Mouse (Mus musculus): ENCODE data around the gene H2afz.
"Not testable (repeated sequence)": the region's sequence is repeated elsewhere in the genome, so short reads cannot be mapped to it uniquely, and the experiment has no call there.

The H2afz gene

GRCm38 (mm10) chr3:137863330-137864123 is 760 bp upstream of the H2afz start:
- DNase-seq (ENCODE audit: extremely low read depth, low read depth, low spot score): no peak

DNA sequence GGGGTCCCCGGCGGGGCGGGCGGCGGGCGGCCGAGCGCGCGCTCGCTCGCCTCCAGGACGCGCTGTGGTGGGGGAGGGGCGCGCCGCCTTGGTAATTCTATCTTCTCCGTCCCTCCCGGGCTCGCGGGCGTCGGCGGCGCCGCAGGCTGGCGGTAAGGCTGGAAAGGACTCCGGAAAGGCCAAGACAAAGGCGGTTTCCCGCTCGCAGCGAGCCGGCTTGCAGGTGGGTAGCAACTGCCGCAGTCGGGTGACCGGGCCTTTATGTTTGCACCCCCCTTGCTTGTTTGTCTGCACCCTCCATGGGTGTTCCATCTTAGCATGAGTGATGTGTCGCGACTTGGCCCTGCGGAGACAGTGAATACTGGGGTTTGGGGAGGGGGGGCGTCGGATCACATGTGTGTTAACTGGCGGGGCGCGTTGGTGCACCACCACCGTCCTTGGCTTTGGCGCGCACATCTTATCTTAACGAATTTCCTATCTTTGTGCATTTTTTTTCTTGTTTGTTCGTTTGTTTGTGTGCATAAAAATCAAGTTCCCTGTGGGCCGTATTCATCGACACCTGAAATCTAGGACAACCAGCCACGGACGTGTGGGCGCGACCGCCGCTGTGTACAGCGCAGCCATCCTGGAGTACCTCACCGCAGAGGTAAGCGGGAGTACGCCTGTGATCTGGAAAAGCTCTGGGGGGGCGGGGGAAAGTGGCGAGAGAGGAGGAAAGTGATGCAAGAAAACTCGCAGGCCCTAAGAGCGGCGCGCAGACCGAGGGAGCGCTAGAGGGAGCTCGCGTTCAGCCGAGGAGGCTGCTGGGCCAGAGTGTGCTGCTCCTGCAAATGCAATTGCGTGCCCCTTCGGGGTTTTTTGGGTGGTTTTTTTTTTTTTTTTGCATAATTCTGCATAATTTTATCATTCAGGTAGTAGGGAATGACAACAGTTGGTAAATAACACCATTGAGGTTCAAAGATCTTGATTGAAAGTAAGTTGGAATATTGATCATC is 998 bp downstream of the H2afz start:
- no peak for DNase-seq (ENCODE audit: extremely low read depth, low read depth, low spot score)

DNA sequence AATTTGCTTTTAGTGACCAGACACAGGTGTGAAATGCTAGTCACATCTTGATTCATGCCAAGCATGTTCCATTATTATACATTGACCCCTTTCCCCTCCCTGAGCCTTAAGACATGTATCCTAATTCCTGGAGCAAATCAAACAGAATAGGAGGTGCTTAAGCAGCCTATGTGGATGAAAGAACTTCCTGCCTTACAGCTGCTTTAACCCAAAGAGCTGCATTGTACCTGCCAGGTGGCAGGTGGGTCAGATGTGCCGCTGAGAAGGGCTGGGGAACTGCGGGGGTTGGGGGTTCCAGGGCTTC is 2.8 kb downstream of the H2afz start:
- DNase-seq (ENCODE audit: extremely low read depth, low read depth, low spot score): no peak

DNA sequence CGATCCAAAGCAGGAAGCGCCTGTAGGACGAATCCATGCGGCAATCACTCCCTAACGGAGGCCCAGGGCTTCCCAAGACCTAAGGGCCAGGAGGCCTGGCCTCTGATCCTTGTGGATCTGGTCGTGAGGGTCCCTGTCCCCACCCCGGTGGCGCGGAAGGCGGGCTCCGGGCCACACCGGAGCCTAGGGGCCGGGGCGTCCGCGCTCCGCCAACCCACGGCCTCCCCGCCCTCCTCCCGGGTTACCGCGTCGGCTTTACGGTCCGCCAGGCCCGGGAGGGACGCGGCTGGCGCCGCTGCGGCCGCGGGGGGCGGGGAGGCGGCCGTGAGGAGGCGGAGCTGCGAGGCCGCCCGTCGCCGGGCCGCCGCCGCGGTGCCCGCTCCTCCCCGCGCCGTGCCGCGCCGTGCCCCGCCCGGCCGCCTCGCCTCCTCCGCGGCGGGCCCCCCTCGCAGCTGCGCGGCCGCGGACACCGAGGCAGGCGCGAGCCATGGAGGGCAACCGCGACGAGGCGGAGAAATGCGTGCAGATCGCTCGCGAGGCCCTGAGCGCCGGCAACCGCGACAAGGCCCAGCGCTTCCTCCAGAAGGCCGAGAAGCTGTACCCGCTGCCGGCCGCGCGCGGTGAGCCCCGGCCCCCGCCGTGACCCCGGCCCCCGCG is 3.3 kb downstream of the H2afz start, which contains the start of gene Dnajb14:
Dnajb14 (plus strand) TSS at position 239 of the 657 bp plus-strand sequence.
- DNase-seq (ENCODE audit: extremely low read depth, low read depth, low spot score): no peak

GRCm38 (mm10) chr3:137868094-137868913 is 4.0 kb downstream of the H2afz start:
- no peak for DNase-seq (ENCODE audit: extremely low read depth, low read depth, low spot score)

- DNase-seq (ENCODE audit: extremely low read depth, low read depth, low spot score): no peak
Measured at GRCm38 (mm10) chr3:137869395-137869794, 5.1 kb downstream of the H2afz start.

DNA sequence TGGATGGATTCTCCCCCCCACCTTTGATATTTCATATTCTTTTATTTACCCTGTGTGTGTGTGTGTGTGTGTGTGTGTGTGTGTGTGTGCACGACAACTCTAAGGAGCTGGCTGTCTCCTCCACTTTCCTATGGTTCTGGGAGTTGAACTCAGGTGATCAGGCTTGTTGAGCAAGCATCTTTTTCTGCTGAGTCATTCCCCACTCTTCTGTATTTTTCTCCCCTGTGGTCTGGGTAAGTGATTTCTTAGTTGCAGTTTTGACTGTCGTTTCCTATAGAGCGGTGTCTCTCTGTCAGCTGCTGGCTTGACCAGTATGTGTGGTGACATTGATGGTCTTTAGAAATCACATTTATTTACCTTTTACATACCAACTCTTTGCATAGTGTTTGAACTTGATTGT is 15.0 kb downstream of the H2afz start:
- DNase-seq (ENCODE audit: extremely low read depth, low read depth, low spot score): no peak

DNA sequence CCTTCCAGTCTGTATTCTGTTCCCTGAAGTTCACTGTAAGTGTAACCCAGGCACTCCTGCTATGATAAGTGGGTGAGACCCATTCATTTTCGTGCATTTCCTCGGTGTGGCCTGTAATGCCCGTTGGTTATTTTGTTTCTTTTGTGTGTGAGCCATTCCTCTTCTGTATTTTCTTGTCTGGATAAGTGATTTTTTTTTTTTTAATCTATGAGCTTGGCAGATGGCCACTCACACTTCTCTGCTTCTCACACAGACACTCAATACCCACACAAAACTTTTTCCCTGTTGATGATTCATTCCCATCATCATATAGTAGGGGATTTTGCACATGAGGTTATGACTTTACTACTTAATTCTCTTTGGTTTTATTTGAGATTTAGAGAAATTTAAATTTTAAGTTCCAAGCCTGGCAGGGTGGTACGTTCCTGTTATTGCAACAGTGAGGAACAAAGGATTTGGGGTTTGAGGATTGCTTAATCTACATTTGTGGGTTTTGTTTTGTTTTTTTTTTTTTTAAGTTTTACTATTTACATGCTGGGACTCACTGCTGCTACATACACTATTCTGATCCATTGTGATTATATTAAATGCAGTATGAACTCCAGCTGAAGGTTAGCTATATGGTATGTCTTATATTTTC is 15.9 kb downstream of the H2afz start:
- DNase-seq (ENCODE audit: extremely low read depth, low read depth, low spot score): no peak

DNA sequence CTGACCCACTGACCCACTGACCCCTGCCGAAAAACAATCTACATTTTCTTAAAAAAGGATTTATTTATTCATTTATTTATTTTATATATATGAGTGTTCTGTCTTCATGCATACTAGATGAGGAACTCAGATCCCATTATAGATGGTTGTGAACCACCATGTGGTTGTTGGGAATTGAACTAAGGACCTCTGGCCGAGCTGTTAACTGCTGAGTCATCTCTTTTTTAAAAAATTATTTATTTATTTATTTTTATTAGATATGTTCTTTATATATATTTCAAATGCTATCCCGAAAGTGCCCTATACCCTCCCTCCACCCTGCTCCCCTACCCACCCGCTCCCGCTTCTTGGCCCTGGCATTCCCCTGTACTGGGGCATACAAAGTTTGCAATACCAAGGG is 16.8 kb downstream of the H2afz start:
- no peak for DNase-seq (ENCODE audit: extremely low read depth, low read depth, low spot score)

DNA sequence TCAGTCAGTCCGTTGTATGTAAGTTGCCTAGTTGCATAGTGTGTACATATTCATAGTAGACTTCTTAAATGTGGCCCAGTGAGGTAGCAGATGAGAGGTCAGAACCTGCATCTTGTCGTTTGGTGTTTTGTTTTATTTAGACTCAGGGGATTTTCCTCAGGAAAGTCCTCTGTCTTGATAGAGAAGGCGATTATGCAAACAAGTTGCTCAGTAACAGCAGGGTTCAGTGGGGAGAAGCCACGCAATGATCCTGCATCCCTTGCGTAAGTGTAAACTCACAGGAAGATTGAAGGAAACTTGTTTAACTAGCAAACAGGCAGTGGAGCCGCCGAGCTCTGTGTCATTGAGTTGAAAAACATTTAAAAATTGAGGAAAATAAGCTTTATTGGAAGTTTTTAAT is 23.7 kb downstream of the H2afz start:
- no peak for DNase-seq (ENCODE audit: extremely low read depth, low read depth, low spot score)

GRCm38 (mm10) chr3:137891089-137891488 is 26.8 kb downstream of the H2afz start:
- no peak for DNase-seq (ENCODE audit: extremely low read depth, low read depth, low spot score)

DNA sequence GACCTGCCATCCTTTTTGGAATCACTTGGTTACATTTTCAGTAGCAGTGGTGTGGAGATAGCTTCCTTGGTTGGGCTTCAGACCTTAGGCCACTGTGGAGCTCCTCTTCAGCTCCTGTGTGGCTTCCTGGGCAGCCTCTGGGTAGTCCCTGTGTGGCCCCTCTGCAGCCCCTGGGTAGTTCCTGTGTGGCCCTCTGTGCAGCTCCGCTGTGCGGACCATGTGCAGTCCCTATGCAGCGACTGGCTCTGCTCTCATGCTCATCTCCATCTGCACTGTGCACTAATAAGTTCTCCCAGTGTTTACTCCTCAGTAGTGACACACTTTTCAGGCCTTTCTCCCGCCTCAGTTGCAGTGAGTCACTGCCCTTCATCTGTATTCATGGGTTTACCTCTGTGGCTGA is 27.8 kb downstream of the H2afz start:
- no peak for DNase-seq (ENCODE audit: extremely low read depth, low read depth, low spot score)

GRCm38 (mm10) chr3:137893789-137894188 is 29.5 kb downstream of the H2afz start:
- DNase-seq (ENCODE audit: extremely low read depth, low read depth, low spot score): no peak

GRCm38 (mm10) chr3:137895196-137895595 is 30.9 kb downstream of the H2afz start:
- DNase-seq (ENCODE audit: extremely low read depth, low read depth, low spot score): no peak

DNA sequence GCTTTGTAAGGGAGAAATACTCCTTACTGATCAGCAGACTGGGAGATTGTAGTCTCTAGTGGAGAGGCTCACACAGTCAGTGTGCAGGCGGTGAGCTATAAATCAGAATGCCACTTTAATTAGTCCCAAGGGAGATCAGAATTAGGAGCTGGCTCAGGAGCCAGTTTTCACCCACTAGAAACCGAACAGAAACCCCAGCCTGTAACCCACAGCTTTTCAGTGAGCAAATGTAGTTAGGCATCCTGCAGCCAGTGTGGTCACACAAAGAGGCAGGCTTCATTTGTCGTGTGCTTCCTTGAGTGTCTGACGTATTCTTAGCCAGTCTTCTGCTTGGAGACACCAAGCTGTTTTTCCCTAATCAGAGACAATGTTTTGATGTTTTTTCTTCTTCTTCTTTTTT is 32.1 kb downstream of the H2afz start:
- DNase-seq (ENCODE audit: extremely low read depth, low read depth, low spot score): no peak

DNA sequence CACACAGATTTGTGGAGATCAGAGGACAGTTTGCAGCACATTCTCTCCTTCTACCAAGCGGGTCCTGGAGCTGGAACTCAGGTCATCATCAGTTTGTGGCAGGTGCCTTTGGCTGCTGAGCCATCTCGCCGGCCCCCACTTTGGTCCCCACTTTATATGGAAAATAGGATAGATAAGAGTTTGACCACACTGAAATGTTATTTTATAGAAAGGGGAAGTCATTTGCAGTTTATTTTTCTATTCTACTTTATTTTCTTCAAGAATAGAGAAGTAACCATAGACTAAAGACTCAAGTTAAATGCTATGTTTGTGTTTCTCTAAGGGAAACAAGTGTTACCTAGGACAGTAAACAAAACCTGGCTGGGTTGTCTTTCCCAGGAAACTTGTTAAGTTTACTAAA is 32.6 kb downstream of the H2afz start:
- DNase-seq (ENCODE audit: extremely low read depth, low read depth, low spot score): no peak

- DNase-seq (ENCODE audit: extremely low read depth, low read depth, low spot score): no peak
Measured at GRCm38 (mm10) chr3:137897685-137898084, 33.4 kb downstream of the H2afz start.

GRCm38 (mm10) chr3:137900149-137900548 is 35.9 kb downstream of the H2afz start:
- DNase-seq (ENCODE audit: extremely low read depth, low read depth, low spot score): no peak

- no peak for DNase-seq (ENCODE audit: extremely low read depth, low read depth, low spot score)
Measured at GRCm38 (mm10) chr3:137913093-137913492, 48.8 kb downstream of the H2afz start.

GRCm38 (mm10) chr3:137914567-137914966 is 50.3 kb downstream of the H2afz start:
- not testable (repeated sequence) for DNase-seq (ENCODE audit: extremely low read depth, low read depth, low spot score)

All from fat pad, adult 2 months (tissue).